Mouse (Mus musculus) thymus, adult 2 months (tissue): Measurements from ENCODE around the gene Abhd17b.

Experiments used
- CTCF ChIP-seq: fragments of 200-500 bp; IDR thresholded peaks from 2 replicates; pipeline ENCODE4 v1.5.1; 2012; ENCODE audit warnings: mild to moderate bottlenecking, control low read depth, low read length, moderate library complexity, borderline replicate concordance; ENCODE audit not compliant: control insufficient read depth, poor library complexity, insufficient read depth; ENCODE audit errors: extremely low read depth
- POLR2A ChIP-seq: fragments of 200-500 bp; IDR thresholded peaks from 2 replicates; pipeline ENCODE4 v1.6.1; 2012; ENCODE audit warnings: mild to moderate bottlenecking, low read length, control low read depth, moderate library complexity; ENCODE audit not compliant: control insufficient read depth, poor library complexity, insufficient read depth; ENCODE audit errors: extremely low read depth

- TF ChIP-seq CTCF (no peak), POLR2A (no peak)
Observed at GRCm38 (mm10) chr19:21653172-21653981, at the start of gene Abhd17b.
